Mouse (Mus musculus): ENCODE measurements at regions not wholly inside any gene's neighbourhood (a gene's known extent, or its start where the extent isn't known, plus 50 kb on each side); places are given as distances from the start of the nearest gene placed in this dataset.
A peak's percentile ranks its signal among the peaks of the same experiment; 100 is the strongest.
"Not testable (repeated sequence)": the region's sequence is repeated elsewhere in the genome, so short reads cannot be mapped to it uniquely, and the experiment has no call there.

DNA sequence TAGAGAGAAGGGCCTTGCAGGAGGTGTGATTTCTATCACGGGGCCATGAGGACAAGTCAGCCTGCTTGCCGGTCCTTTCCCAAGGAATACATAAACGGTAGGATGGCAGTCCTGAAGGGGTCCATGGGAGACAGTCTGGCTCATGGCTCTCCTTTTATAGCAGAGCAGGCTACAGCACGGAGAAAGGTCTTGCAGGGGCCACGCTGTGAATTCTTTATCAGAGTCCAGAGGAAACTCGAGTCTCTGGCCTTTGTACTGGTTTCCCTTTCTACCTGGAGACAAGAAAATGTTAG is 1984.0 kb downstream of the 4930444P10Rik start:
- DNase-seq (ENCODE audit: low read depth): no peak

- no peak for DNase-seq (ENCODE audit: low read depth)
Observed at GRCm38 (mm10) chr1:14108450-14109189, 1984.5 kb downstream of the 4930444P10Rik start.

DNA sequence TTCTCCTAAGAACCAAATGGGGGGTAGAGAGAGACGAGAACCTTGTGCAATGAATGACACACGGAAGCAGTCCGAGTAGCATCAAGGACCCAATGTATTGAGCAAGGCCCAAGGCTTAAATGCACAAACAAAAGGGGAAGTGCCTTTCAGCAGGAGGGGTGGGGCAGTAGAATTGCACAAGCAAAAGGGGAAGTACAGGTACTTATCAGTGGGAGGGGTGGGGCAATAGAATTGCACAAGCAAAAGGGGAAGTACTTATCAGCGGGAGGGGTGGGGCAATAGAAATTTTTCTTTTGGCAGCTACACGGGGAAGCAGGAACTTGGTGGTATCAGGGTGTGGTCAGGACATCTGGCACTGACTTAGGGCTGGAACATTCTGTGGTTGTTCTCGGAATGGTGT is 1987.6 kb downstream of the 4930444P10Rik start:
- DNase-seq (ENCODE audit: low read depth): not testable (repeated sequence)

DNA sequence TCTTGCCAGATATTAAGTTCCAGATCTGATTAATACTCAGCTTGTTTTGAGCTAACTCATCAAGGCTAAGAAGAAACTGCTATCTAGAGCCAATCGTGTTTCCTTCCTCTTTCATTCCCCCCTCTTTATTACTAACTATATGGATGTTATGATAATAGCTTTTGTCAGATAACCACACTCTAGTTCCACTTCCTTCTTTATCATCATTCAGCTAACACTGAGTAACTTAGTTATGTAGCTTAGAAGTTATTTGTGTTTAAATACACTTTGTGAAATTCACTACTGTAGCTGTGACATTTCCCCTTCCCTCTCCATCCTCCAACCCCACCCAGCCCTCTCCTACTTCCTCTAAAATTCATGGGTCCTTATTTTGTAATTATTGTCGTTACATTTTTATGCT is 1988.6 kb downstream of the 4930444P10Rik start:
- DNase-seq (ENCODE audit: low read depth): no peak

GRCm38 (mm10) chr1:14099031-14099430 is 1994.1 kb downstream of the 4930444P10Rik start:
- no peak for DNase-seq (ENCODE audit: low read depth)

GRCm38 (mm10) chr1:14097567-14098228 is 1995.4 kb downstream of the 4930444P10Rik start:
- no peak for DNase-seq (ENCODE audit: low read depth)

GRCm38 (mm10) chr1:14064856-14065255 is 2028.3 kb downstream of the 4930444P10Rik start:
- DNase-seq (ENCODE audit: low read depth): no peak

- DNase-seq (ENCODE audit: low read depth): no peak
Observed at GRCm38 (mm10) chr1:14036163-14036562, 2057.0 kb downstream of the 4930444P10Rik start.

GRCm38 (mm10) chr1:14011484-14011883 is 2081.6 kb downstream of the 4930444P10Rik start:
- no peak for DNase-seq (ENCODE audit: low read depth)

DNA sequence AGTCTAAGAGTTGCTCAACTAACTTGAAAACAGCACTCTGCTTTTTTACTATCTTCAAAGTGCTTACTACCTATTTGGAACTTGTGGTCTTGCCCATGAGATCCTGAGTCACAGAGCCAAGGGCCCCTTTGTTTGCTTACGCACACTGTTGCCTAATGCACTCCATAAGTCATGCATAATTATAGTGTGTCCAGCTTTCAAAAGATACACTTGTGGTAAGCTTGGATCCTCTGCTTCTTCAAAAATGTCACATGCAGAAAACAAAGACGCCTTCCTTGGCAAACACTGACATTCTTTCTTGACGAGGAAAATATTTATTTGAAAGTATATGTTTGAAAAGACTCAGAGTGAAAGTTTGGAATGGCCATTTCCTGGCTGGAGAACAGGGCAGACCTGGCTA is 2082.3 kb downstream of the 4930444P10Rik start:
- DNase-seq (ENCODE audit: low read depth): no peak

- no peak for DNase-seq (ENCODE audit: low read depth)
Observed at GRCm38 (mm10) chr1:14002550-14002949, 2090.6 kb downstream of the 4930444P10Rik start.

- DNase-seq (ENCODE audit: low read depth): no peak
Observed at GRCm38 (mm10) chr1:14001431-14001830, 2091.7 kb downstream of the 4930444P10Rik start.

DNA sequence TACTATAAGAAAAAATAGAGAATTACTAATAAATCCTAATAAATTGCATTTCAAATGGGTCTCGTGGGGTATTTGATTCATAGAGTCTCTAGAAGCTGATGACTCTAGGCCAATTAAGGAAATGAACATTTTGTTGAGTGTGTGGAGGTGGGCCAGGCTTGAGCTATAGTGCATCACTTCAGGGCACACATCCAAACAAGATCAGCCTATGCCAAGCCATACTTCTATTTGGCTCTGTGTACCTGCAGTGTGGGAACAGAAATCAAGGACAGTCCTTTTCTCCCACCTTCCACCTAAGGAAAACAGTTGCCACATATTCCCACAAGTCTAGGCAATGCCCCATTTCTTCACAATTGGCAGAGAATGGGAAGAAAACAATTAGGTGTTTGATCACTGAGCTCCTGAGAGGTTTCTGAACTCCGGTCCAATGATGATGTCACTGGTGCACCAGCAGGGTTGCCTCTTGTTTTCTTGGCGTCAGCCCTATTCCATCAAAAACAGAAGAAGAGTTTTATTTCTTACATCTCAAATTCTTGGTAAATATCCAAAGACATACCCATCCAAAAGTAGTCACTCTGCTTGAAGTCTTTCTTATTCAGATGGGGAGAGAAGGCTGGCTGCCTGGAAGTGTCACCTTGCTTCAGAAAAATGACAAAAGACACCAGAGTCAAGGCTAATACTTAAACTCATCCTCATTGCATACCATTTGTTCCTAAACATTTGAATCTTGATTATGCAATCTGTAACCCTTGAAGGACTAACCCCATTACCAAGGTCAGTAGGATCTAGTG is 2092.3 kb downstream of the 4930444P10Rik start:
- no peak for DNase-seq (ENCODE audit: low read depth)

GRCm38 (mm10) chr1:13998178-13998708 is 2094.9 kb downstream of the 4930444P10Rik start:
- DNase-seq (ENCODE audit: low read depth): no peak

DNA sequence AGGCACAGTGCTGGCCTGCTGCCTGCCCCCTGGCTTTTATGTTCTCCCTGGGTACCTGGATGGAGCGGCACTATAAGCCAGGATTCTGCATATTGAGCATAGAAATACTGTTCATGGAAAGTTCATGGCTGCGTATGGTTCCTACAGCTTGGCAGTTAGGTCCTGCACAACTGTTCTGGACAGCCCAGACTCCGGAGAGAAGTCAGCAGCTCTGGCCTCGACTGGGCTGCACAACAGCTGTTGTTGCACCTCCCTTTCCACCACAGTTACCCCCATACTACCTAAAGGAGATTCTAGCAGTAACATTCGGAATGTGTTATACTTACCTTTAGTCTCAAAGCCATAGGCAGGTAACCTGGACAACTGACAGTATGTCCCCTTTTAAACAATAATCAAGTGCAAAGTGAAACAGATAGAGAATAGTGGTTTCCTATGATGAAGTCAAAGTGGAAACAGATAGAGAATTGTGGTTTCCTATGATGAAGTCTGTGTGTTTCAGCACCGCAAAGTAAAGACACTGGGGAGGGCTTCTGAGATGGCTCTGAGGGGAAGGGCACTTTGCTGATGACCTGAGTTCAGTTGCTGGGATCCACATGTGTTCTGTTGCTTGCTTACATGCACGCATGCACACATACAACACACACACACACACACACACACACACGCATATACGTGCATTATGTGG is 2099.2 kb downstream of the 4930444P10Rik start:
- peak; percentile 0 for DNase-seq (ENCODE audit: low read depth)

DNA sequence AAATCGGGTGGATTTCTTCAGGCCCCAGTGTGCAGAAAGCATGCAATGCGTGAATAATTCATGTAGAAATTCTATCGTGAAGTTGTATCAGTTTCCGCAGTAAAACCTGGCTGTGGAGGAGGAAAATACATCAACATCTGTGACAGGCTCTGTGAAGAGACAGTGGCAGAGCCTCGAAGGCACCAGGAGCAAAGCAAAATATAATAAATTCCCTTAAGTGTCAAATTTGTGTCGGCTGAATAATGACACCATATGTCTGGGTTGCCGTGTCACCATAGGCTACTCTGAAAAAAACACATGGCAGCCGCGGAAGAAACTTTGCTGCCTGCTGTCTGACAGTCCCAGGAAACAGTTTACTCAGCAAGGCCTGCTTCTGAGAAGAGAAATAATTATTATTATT is 2100.1 kb downstream of the 4930444P10Rik start:
- DNase-seq (ENCODE audit: low read depth): no peak

DNA sequence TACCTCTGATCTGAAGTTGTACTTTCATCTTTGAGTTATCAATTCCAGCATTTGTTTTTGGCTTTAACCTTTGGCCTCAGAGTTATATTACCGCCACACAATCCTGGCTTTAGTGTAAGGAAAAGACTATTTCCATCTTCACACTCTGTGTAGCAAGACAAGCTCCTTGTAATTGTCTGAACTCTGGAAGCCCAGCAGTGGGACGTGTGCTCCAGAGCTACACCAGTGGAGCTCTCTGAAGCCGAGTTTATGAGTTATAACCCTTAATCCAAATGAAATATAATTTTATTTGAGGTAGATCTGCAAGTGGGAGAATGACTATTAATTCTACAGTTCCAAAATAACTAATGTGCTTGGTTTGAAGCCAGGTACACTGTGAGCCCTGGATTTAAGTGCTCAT is 2103.8 kb downstream of the 4930444P10Rik start:
- no peak for DNase-seq (ENCODE audit: low read depth)

DNA sequence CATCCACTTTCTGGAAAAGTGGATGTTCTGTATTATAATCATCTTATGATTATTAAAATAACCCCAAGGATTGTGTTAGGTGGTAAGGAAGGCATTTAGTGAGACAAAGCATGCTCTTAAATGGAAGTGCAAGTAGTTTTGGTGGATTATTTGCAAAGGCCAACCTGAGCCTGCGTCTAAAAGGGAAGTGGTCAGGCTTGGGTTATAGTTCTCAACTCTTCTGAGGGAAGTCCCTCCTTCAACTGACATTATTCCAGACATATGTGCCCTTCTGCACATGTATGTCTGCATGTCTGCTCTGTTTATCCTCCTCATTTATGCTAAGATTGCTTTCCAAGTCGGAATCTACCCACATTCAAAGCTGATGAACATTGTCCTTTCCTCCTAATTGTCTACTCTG is 2108.3 kb downstream of the 4930444P10Rik start:
- DNase-seq (ENCODE audit: low read depth): no peak

- no peak for DNase-seq (ENCODE audit: low read depth)
Observed at GRCm38 (mm10) chr1:13980273-13980672, 2112.9 kb downstream of the 4930444P10Rik start.

GRCm38 (mm10) chr1:13978640-13979039 is 2114.5 kb downstream of the 4930444P10Rik start:
- DNase-seq (ENCODE audit: low read depth): no peak

DNA sequence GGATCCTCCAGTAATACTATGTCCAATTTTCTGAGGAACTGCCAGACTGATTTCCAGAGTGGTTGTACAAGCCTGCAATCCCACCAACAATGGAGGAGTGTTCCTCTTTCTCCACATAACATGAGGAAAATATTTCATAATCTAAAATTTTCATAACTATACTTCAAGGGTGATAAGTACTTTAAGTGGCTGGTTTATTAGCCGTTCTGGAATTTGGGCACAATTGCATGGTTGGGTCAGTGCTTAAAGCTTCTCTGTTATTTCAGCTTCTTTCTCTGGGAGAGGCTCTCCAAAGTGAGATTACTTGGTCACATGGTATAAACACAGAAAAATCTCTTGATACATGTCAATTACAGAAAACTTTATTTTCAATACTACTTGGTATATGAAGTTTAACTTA is 2115.9 kb downstream of the 4930444P10Rik start:
- DNase-seq (ENCODE audit: low read depth): no peak

- no peak for DNase-seq (ENCODE audit: low read depth)
Observed at GRCm38 (mm10) chr1:13949241-13949640, 2143.9 kb downstream of the 4930444P10Rik start.

Measured in induced T-regulatory cell, adult 2 months (primary cell).